Mouse (Mus musculus): Measurements from ENCODE around the gene Rab34.

DNA sequence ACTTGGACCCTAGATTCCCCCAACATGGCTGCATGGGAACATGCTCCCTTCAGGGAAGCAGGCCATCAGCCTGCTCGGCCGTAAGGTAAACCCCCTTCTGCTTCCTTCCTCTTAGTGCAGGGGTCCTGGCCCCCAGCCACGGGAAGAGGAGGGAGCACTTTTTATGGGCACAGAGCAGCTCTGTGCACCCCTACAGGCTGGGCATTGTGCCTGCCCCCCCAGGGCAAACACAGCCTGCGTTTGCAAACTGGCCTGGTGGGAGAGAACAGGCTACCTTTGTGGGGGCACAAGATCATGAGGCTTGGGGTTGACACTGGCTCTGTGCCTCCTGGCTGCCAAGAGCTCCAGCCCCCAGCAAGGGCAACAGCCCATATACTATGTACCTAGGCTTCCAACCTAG is 26.3 kb upstream of the Rab34 start:
- no peak for TF ChIP-seq CTCF (IDR thresholded peaks at IDR 0.05; ENCODE audit: low read depth, low read length)
- no peak for TF ChIP-seq GATA1 (IDR thresholded peaks at IDR 0.05; ENCODE audit: borderline replicate concordance, low read length)
- no peak for TF ChIP-seq GATA2 (IDR thresholded peaks at IDR 0.05; ENCODE audit: borderline replicate concordance, low read depth, low read length)
- no peak for TF ChIP-seq TAL1 (conservative IDR thresholded peaks at IDR 0.05; ENCODE audit: low read depth, low read length)

Measured in G1E (cell line).